6 mouse cellular contexts compared by ENCODE assay signal in the genomic region with DNA sequence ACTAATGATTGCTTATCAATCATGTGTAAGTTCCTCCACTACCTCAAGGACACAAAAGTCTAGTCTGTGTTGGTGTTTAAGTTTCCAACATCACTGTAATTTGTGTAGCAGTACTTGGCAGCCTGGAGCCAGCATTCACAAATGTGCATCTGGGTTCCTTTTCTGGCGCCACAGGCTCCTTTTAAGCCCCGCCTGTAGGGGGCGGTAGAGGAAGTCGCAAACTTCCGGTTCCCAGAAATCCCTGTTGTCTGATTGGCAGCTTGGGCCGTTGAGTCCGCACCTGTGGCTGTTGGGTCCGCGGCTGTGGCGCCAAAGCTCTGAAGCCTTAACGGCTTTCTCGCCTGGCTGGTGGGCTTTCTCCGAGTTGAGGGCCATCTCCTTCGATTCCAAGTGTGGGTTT. TPM values are rescaled to one million over a fixed set of nuclear protein-coding genes. Genes with fewer than 3 reads are reported as not detected.
DNase-seq lines count a peak whose midpoint lies in the region; TF ChIP-seq lines count a peak whose summit lies in the region.
"Not testable (repeated sequence)": the region's sequence is repeated elsewhere in the genome, so short reads cannot be mapped to it uniquely, and the experiment has no call there.
"Had no signal": no experiment of that assay in that cellular context is flagged by ENCODE, and none has a peak within 500 bp of the region (broad histone marks: within the 10 kb centered on the region; RNA-seq: fewer than 3 reads in every experiment).

A gene (plus strand): TSS at position 301 of the 400 bp plus-strand sequence.

- TF ChIP-seq CTCF in ES-Bruce4 (IDR thresholded peaks at IDR 0.05; ENCODE audit: low read depth, low read length) = not testable (repeated sequence)

- H3K9me3 ChIP-seq in ES-Bruce4 (replicated peaks; ENCODE audit: control insufficient read depth, insufficient read depth, low read length, poor library complexity, severe bottlenecking) = not testable (repeated sequence)

- H3K4me1 ChIP-seq in ES-Bruce4 (ENCODE audit: control insufficient read depth, insufficient read depth, low read length) = not testable (repeated sequence)

- H3K27ac ChIP-seq in ES-Bruce4 (ENCODE audit: insufficient read depth, low read length) = not testable (repeated sequence)

- not testable (repeated sequence) for TF ChIP-seq EP300 in ES-Bruce4 (IDR thresholded peaks at IDR 0.05; ENCODE audit: insufficient read depth, low read depth, low read length)

- H3K36me3 ChIP-seq in ES-Bruce4 (ENCODE audit: control insufficient read depth, insufficient read depth, low read length, poor library complexity, severe bottlenecking) = not testable (repeated sequence)

- not testable (repeated sequence) for H3K9ac ChIP-seq in ES-Bruce4 (ENCODE audit: low read depth, poor library complexity, severe bottlenecking)

- DNase-seq in ZHBTc4 (ENCODE audit: low read depth, low spot score) = peak; percentile 6

- H3K27me3 ChIP-seq in ES-Bruce4 (ENCODE audit: control insufficient read depth, insufficient read depth, low read length, poor library complexity, severe bottlenecking) = not testable (repeated sequence)

- TF ChIP-seq POLR2A in ES-Bruce4 (IDR thresholded peaks at IDR 0.05; ENCODE audit: insufficient read depth, low read length) = not testable (repeated sequence)

- not testable (repeated sequence) for H3K4me3 ChIP-seq in ES-Bruce4 (ENCODE audit: low read depth, low read length)

RNA-seq across cellular contexts. Expression of the gene that starts here (rescaled TPM):
- 10.3 and 13.4 TPM in 2 replicates for polyA plus RNA-seq in ES-Bruce4 (2011; ENCODE audit: insufficient read depth, insufficient read length, low read depth, missing spikeins)
- polyA plus RNA-seq: activated CD4-positive, CD25-positive, alpha-beta regulatory T cell, adult 4 months; C2C12; CD4-positive, CD25-positive, alpha-beta regulatory T cell, adult 4 months; Patski had no signal
